Mouse (Mus musculus): Measurements from ENCODE around the gene Med19.

GRCm38 (mm10) chr2:84648369-84648768, 29.8 kb upstream of the Med19 start:
- TF ChIP-seq CTCF (IDR thresholded peaks at IDR 0.05; ENCODE audit: control insufficient read depth, insufficient read depth, low read length) (no peak), POLR2A (IDR thresholded peaks at IDR 0.05; ENCODE audit: borderline replicate concordance, control insufficient read depth, low read depth, low read length) (no peak)
